Mouse (Mus musculus): Measurements from ENCODE around the gene Chd4. TPM values are rescaled to one million over a fixed set of nuclear protein-coding genes. Genes with fewer than 3 reads are reported as not detected.
"Not testable (repeated sequence)": the region's sequence is repeated elsewhere in the genome, so short reads cannot be mapped to it uniquely, and the experiment has no call there.

Chd4 gene
- total RNA-seq (2021) = 189 and 192 TPM in 2 replicates
- long read RNA-seq, experiment 1, partial matches to known transcripts = 14 of 16 reads
- long read RNA-seq, experiment 1, other reads (novel, unspliced or antisense) = 2 of 16 reads
- long read RNA-seq, experiment 2, full-length matches to known transcripts = 2 of 21 reads
- long read RNA-seq, experiment 2, partial matches to known transcripts = 16 of 21 reads
- long read RNA-seq, experiment 2, other reads (novel, unspliced or antisense) = 3 of 21 reads

- peak; percentile 98 for DNase-seq
Measured at GRCm38 (mm10) chr6:125095391-125096278, at the start of gene Chd4. Chd4 (plus strand) TSS chr6:125095981.

- DNase-seq = peak; percentile 91
Measured at GRCm38 (mm10) chr6:125046691-125047090, 49.1 kb upstream of the Chd4 start.

- DNase-seq = no peak
Measured at GRCm38 (mm10) chr6:125049678-125050077, 46.1 kb upstream of the Chd4 start, which contains the start of gene Acrbp. Acrbp (plus strand) TSS chr6:125049689.

GRCm38 (mm10) chr6:125051237-125051636 lies 44.5 kb upstream of the Chd4 start:
- DNase-seq = peak; percentile 43

GRCm38 (mm10) chr6:125061493-125061892 lies 34.3 kb upstream of the Chd4 start:
- DNase-seq = no peak

GRCm38 (mm10) chr6:125062511-125062910 lies 33.3 kb upstream of the Chd4 start:
- DNase-seq = no peak

- no peak for DNase-seq
Measured at GRCm38 (mm10) chr6:125063906-125064305, 31.9 kb upstream of the Chd4 start.

GRCm38 (mm10) chr6:125065223-125065622 lies 30.6 kb upstream of the Chd4 start:
- DNase-seq = not testable (repeated sequence)

GRCm38 (mm10) chr6:125067571-125067995 lies 28.2 kb upstream of the Chd4 start, which contains the start of gene Lpar5:
Lpar5 (plus strand) TSS chr6:125067920.
- DNase-seq = no peak

- DNase-seq = no peak
Measured at GRCm38 (mm10) chr6:125071170-125071895, 24.4 kb upstream of the Chd4 start.

GRCm38 (mm10) chr6:125071896-125072279 lies 23.9 kb upstream of the Chd4 start:
- DNase-seq = peak; percentile 70

- DNase-seq = no peak
Measured at GRCm38 (mm10) chr6:125073825-125074224, 22.0 kb upstream of the Chd4 start.

- DNase-seq = no peak
Measured at GRCm38 (mm10) chr6:125081394-125081793, 14.4 kb upstream of the Chd4 start.

GRCm38 (mm10) chr6:125081797-125082560 lies 13.8 kb upstream of the Chd4 start:
- peak; percentile 95 for DNase-seq

GRCm38 (mm10) chr6:125082801-125083386 lies 12.9 kb upstream of the Chd4 start:
- no peak for DNase-seq

- peak; percentile 75 for DNase-seq
Measured at GRCm38 (mm10) chr6:125084424-125084823, 11.4 kb upstream of the Chd4 start.

GRCm38 (mm10) chr6:125087937-125088336 lies 7.8 kb upstream of the Chd4 start:
- no peak for DNase-seq

- peak; percentile 91 for DNase-seq
Measured at GRCm38 (mm10) chr6:125088561-125089321, 7.0 kb upstream of the Chd4 start.

GRCm38 (mm10) chr6:125089521-125090321 lies 6.1 kb upstream of the Chd4 start:
- peak; percentile 91 for DNase-seq

Data from adrenal gland, postnatal 14 days (tissue).